Mouse (Mus musculus) cortical plate, adult 2 months (tissue): Measurements from ENCODE around the gene Fancc. TPM values are rescaled to one million over a fixed set of nuclear protein-coding genes. Genes with fewer than 3 reads are reported as not detected.

Source experiments
- H3K27ac ChIP-seq: fragments of 200-500 bp; 2 replicates; pipeline ENCODE4 v1.5.1; 2012; ENCODE audit warnings: low read length, control low read depth, inconsistent platforms; ENCODE audit not compliant: insufficient read depth
- H3K4me1 ChIP-seq: fragments of 200-500 bp; 2 replicates; pipeline ENCODE4 v1.6.1; 2011; ENCODE audit warnings: low read length; ENCODE audit not compliant: control insufficient read depth, insufficient read depth
- H3K4me3 ChIP-seq: fragments of 200-500 bp; 2 replicates; pipeline ENCODE4 v1.5.1; 2011; ENCODE audit warnings: mild to moderate bottlenecking, low read length, control low read depth; ENCODE audit not compliant: insufficient read depth
- CTCF ChIP-seq: fragments of 200-500 bp; IDR thresholded peaks from 2 replicates; pipeline ENCODE4 v1.5.1; 2011; ENCODE audit warnings: mild to moderate bottlenecking, control low read depth, low read length; ENCODE audit not compliant: insufficient read depth; ENCODE audit errors: extremely low read depth
- POLR2A ChIP-seq: fragments of 200-500 bp; IDR thresholded peaks from 2 replicates; pipeline ENCODE4 v1.6.1; 2011; ENCODE audit warnings: mild to moderate bottlenecking, low read length, control low read depth; ENCODE audit not compliant: insufficient read depth; ENCODE audit errors: extremely low read depth
- polyA plus RNA-seq: library from polyadenylated mRNA; depleted of rRNA; stranded (reverse); fragments of >200 nt; gene quantifications from 2 replicates; pipeline ENCODE4 v1.2.3, GENCODE M21; 2012

The Fancc gene
- polyA plus RNA-seq, 1 experiment = 12.3 TPM

- Histone ChIP-seq H3K27ac (no peak overlapping the region), H3K4me1 (no peaks in the 10 kb centered on the region), H3K4me3 (no peak overlapping the region)
- TF ChIP-seq POLR2A (no peak), CTCF (no peak)
Observed at GRCm38 (mm10) chr13:63516535-63516934, 19.5 kb upstream of the Fancc start.

- H3K27ac ChIP-seq = no peak overlapping the region
- no peak overlapping the region for H3K4me3 ChIP-seq
- no peak for TF ChIP-seq POLR2A
- no peak for TF ChIP-seq CTCF
- H3K4me1 ChIP-seq = no peaks in the 10 kb centered on the region
Observed at GRCm38 (mm10) chr13:63515542-63515941, 18.5 kb upstream of the Fancc start.

GRCm38 (mm10) chr13:63514931-63515360 lies 17.9 kb upstream of the Fancc start:
- TF ChIP-seq CTCF = no peak
- TF ChIP-seq POLR2A = no peak
- H3K27ac ChIP-seq = no peak overlapping the region
- H3K4me1 ChIP-seq = no peaks in the 10 kb centered on the region
- H3K4me3 ChIP-seq = no peak overlapping the region

- TF ChIP-seq CTCF = no peak
- TF ChIP-seq POLR2A = no peak
- Histone ChIP-seq H3K27ac (no peak overlapping the region), H3K4me3 (no peak overlapping the region), H3K4me1 (no peaks in the 10 kb centered on the region)
Observed at GRCm38 (mm10) chr13:63513374-63514098, 16.5 kb upstream of the Fancc start.

- H3K4me3 ChIP-seq = no peak overlapping the region
- no peak overlapping the region for H3K27ac ChIP-seq
- H3K4me1 ChIP-seq = no peaks in the 10 kb centered on the region
- TF ChIP-seq POLR2A (no peak), CTCF (no peak)
Observed at GRCm38 (mm10) chr13:63512411-63512810, 15.3 kb upstream of the Fancc start.

- Histone ChIP-seq H3K27ac (no peak overlapping the region), H3K4me1 (no peaks in the 10 kb centered on the region), H3K4me3 (no peak overlapping the region)
- TF ChIP-seq CTCF = no peak
- TF ChIP-seq POLR2A = no peak
Observed at GRCm38 (mm10) chr13:63507821-63508220, 10.7 kb upstream of the Fancc start.

- no peak for TF ChIP-seq POLR2A
- no peak for TF ChIP-seq CTCF
Observed at GRCm38 (mm10) chr13:63507001-63507556, 10.0 kb upstream of the Fancc start.

GRCm38 (mm10) chr13:63506364-63506763 lies 9.3 kb upstream of the Fancc start:
- Histone ChIP-seq H3K4me1 (no peaks in the 10 kb centered on the region), H3K4me3 (no peak overlapping the region), H3K27ac (no peak overlapping the region)
- TF ChIP-seq CTCF (no peak), POLR2A (no peak)

More at GRCm38 (mm10) chr13:63507001-63507556, 10.0 kb upstream of the Fancc start:
- no peak overlapping the region for H3K4me3 ChIP-seq
- H3K27ac ChIP-seq = no peak overlapping the region
- H3K4me1 ChIP-seq = no peaks in the 10 kb centered on the region

- Histone ChIP-seq H3K4me3 (no peak overlapping the region), H3K4me1 (no peaks in the 10 kb centered on the region)
Observed at GRCm38 (mm10) chr13:63502391-63502790, 5.3 kb upstream of the Fancc start.

GRCm38 (mm10) chr13:63499489-63499888 lies 2.4 kb upstream of the Fancc start:
- Histone ChIP-seq H3K4me3 (no peak overlapping the region), H3K27ac (no peak overlapping the region), H3K4me1 (no peaks in the 10 kb centered on the region)
- TF ChIP-seq CTCF = no peak
- TF ChIP-seq POLR2A = no peak

More at GRCm38 (mm10) chr13:63502391-63502790, 5.3 kb upstream of the Fancc start:
- H3K27ac ChIP-seq = no peak overlapping the region
- no peak for TF ChIP-seq CTCF
- no peak for TF ChIP-seq POLR2A
